Mouse (Mus musculus) liver, adult 2 months (tissue): ENCODE results near the gene Fbrs. TPM values are rescaled to one million over a fixed set of nuclear protein-coding genes. Genes with fewer than 3 reads are reported as not detected.
"Not testable (repeated sequence)": the region's sequence is repeated elsewhere in the genome, so short reads cannot be mapped to it uniquely, and the experiment has no call there.

Source experiments
- DNase-seq: peaks from one replicate; pipeline ENCODE4 v3.0.0-alpha.2; 2011; ENCODE audit warnings: low read depth, low spot score; ENCODE audit errors: extremely low read depth
- H3K27ac ChIP-seq: fragments of 200-500 bp; replicated peaks from 2 replicates; pipeline ENCODE4 v1.5.1; 2012; ENCODE audit warnings: low read depth, mild to moderate bottlenecking, control low read depth, inconsistent platforms, low read length; ENCODE audit not compliant: insufficient read depth
- H3K27me3 ChIP-seq: fragments of 200-500 bp; 2 replicates; pipeline ENCODE4 v1.6.1; 2012; ENCODE audit warnings: mild to moderate bottlenecking, moderate library complexity, low read length, inconsistent platforms; ENCODE audit not compliant: control insufficient read depth, insufficient read depth
- H3K36me3 ChIP-seq: fragments of 200-500 bp; 2 replicates; pipeline ENCODE4 v1.6.1; 2012; ENCODE audit warnings: low read length, inconsistent platforms; ENCODE audit not compliant: control insufficient read depth, insufficient read depth
- H3K4me1 ChIP-seq: fragments of 200-500 bp; 2 replicates; pipeline ENCODE4 v1.6.1; 2011; ENCODE audit warnings: low read length; ENCODE audit not compliant: control insufficient read depth, insufficient read depth
- H3K4me3 ChIP-seq: fragments of 200-500 bp; 2 replicates; pipeline ENCODE4 v1.5.1; 2011; ENCODE audit warnings: low read depth, mild to moderate bottlenecking, control low read depth, low read length, moderate library complexity; ENCODE audit not compliant: insufficient read depth
- H3K79me2 ChIP-seq: fragments of 200-500 bp; 2 replicates; pipeline ENCODE4 v1.6.1; 2012; ENCODE audit warnings: inconsistent platforms, mild to moderate bottlenecking, low read length, moderate library complexity; ENCODE audit not compliant: control insufficient read depth, insufficient read depth
- H3K9ac ChIP-seq: fragments of 200-500 bp; 2 replicates; pipeline ENCODE4 v1.6.1; 2012; ENCODE audit warnings: low read depth, mild to moderate bottlenecking, control low read depth, inconsistent platforms, low read length
- CTCF ChIP-seq: fragments of 200-500 bp; IDR thresholded peaks from 2 replicates; pipeline ENCODE4 v1.5.1; 2011; ENCODE audit warnings: low read depth, low read length, control low read depth
- POLR2A ChIP-seq: fragments of 200-500 bp; IDR thresholded peaks from 2 replicates; pipeline ENCODE4 v1.6.1; 2011; ENCODE audit warnings: low read length, control low read depth; ENCODE audit not compliant: insufficient read depth; ENCODE audit errors: extremely low read depth
- WGBS: fragments of 180-500 bp; shearing (Covaris S2); methylation state at CpG from one replicate; pipeline ENCODE4 v1.1.7; 2018; 5-methylcytosine and 5-hydroxymethylcytosine counted together
- polyA plus RNA-seq: library from polyadenylated mRNA; depleted of rRNA; stranded (reverse); fragments of >200 nt; gene quantifications from 2 replicates; pipeline ENCODE4 v1.2.3, GENCODE M21; 2012
- total RNA-seq: library from RNA; depleted of rRNA; stranded (reverse); fragments of >200 nt; gene quantifications from 2 replicates; pipeline ENCODE4 v1.2.3, GENCODE M21; 2014

The Fbrs gene
- total and polyA plus RNA-seq, 2 experiments, result 3.6 to 11.8 TPM

- H3K9ac ChIP-seq, result no peak overlapping the region
- peaks cover 12% of the 10 kb centered on the region; the same call in 1 of the 2 replicates for H3K79me2 ChIP-seq
- H3K4me3 ChIP-seq, result no peak overlapping the region
- peaks cover 1% of the 10 kb centered on the region for H3K36me3 ChIP-seq
- H3K27ac ChIP-seq, result no peak overlapping the region
- no peaks in the 10 kb centered on the region for H3K27me3 ChIP-seq
- WGBS, result 87% methylated on average over 7 of the region's 7 CpGs
- DNase-seq, result no peak
- H3K4me1 ChIP-seq, result peaks cover 11% of the 10 kb centered on the region
- TF ChIP-seq POLR2A, result no peak
- TF ChIP-seq CTCF, result no peak
Observed at GRCm38 (mm10) chr7:127449966-127450365, 29.0 kb upstream of the Fbrs start.

GRCm38 (mm10) chr7:127453056-127453455 is 25.9 kb upstream of the Fbrs start:
- WGBS, result 93% methylated on average over 2 of the region's 2 CpGs
- Histone ChIP-seq H3K27ac (no peak overlapping the region), H3K79me2 (peaks cover 12% of the 10 kb centered on the region; the same call in 1 of the 2 replicates), H3K4me1 (peaks cover 11% of the 10 kb centered on the region), H3K36me3 (peaks cover 11% of the 10 kb centered on the region), H3K4me3 (no peak overlapping the region), H3K9ac (no peak overlapping the region), H3K27me3 (no peaks in the 10 kb centered on the region)
- no peak for TF ChIP-seq POLR2A
- no peak for TF ChIP-seq CTCF
- DNase-seq, result no peak

GRCm38 (mm10) chr7:127454905-127455304 is 24.1 kb upstream of the Fbrs start:
- peaks cover 7% of the 10 kb centered on the region; the same call in 1 of the 2 replicates for H3K79me2 ChIP-seq
- no peak for DNase-seq
- H3K4me3 ChIP-seq, result no peak overlapping the region
- H3K27ac ChIP-seq, result no peak overlapping the region
- TF ChIP-seq POLR2A, result no peak
- TF ChIP-seq CTCF, result no peak
- H3K27me3 ChIP-seq, result no peaks in the 10 kb centered on the region
- H3K9ac ChIP-seq, result no peak overlapping the region
- peaks cover 11% of the 10 kb centered on the region for H3K36me3 ChIP-seq
- 86% methylated on average over 7 of the region's 7 CpGs for WGBS
- H3K4me1 ChIP-seq, result peaks cover 2% of the 10 kb centered on the region; the same call in 1 of the 2 replicates

- H3K36me3 ChIP-seq, result peaks cover 17% of the 10 kb centered on the region
- DNase-seq, H3K79me2 ChIP-seq, H3K9ac ChIP-seq, H3K27ac ChIP-seq, H3K27me3 ChIP-seq, H3K4me3 ChIP-seq, H3K4me1 ChIP-seq: not testable (repeated sequence)
- WGBS, result 87% methylated on average over 3 of the region's 3 CpGs
Observed at GRCm38 (mm10) chr7:127458371-127459122, 20.5 kb upstream of the Fbrs start.

- not testable (repeated sequence) for H3K4me1 ChIP-seq, H3K9ac ChIP-seq, H3K27me3 ChIP-seq, H3K27ac ChIP-seq, H3K79me2 ChIP-seq, H3K4me3 ChIP-seq, DNase-seq
- H3K36me3 ChIP-seq, result peaks cover 17% of the 10 kb centered on the region
- WGBS, result 92% methylated on average over 8 of the region's 8 CpGs
Observed at GRCm38 (mm10) chr7:127459311-127459710, 19.7 kb upstream of the Fbrs start, which contains the start of gene Prr14. Gene Prr14 (plus strand): TSS chr7:127459611.

GRCm38 (mm10) chr7:127465191-127465590 is 13.8 kb upstream of the Fbrs start:
- Histone ChIP-seq H3K4me3 (no peak overlapping the region), H3K27me3 (no peaks in the 10 kb centered on the region), H3K27ac (no peak overlapping the region), H3K79me2 (peaks cover 6% of the 10 kb centered on the region; the same call in 1 of the 2 replicates), H3K9ac (no peak overlapping the region), H3K36me3 (peaks cover 5% of the 10 kb centered on the region; the same call in 1 of the 2 replicates), H3K4me1 (peaks cover 4% of the 10 kb centered on the region; the same call in 1 of the 2 replicates)
- WGBS, result 95% methylated on average over 3 of the region's 3 CpGs
- no peak for DNase-seq
- TF ChIP-seq POLR2A (no peak), CTCF (no peak)

- not testable (repeated sequence) for DNase-seq, H3K9ac ChIP-seq, H3K4me1 ChIP-seq, H3K27me3 ChIP-seq, H3K79me2 ChIP-seq, H3K27ac ChIP-seq, H3K36me3 ChIP-seq, H3K4me3 ChIP-seq
- WGBS, result 100% methylated on average over 2 of the region's 2 CpGs
Observed at GRCm38 (mm10) chr7:127465670-127466069, 13.3 kb upstream of the Fbrs start.
